Mouse (Mus musculus): ENCODE results near the gene Fyttd1. TPM values are rescaled to one million over a fixed set of nuclear protein-coding genes. Genes with fewer than 3 reads are reported as not detected.
"Not testable (repeated sequence)": the region's sequence is repeated elsewhere in the genome, so short reads cannot be mapped to it uniquely, and the experiment has no call there.

Gene Fyttd1
- total RNA-seq, 1 experiment from 2014 or later = 99.8 TPM

GRCm38 (mm10) chr16:32878972-32879926, 1.9 kb downstream of the Fyttd1 start:
- peak; percentile 26 for DNase-seq

- DNase-seq = no peak
Observed at GRCm38 (mm10) chr16:32881538-32881937, 4.2 kb downstream of the Fyttd1 start.

- DNase-seq = no peak
Observed at GRCm38 (mm10) chr16:32887996-32888395, 10.7 kb downstream of the Fyttd1 start.

GRCm38 (mm10) chr16:32889881-32890280, 12.6 kb downstream of the Fyttd1 start:
- DNase-seq = no peak

GRCm38 (mm10) chr16:32896126-32896525, 18.8 kb downstream of the Fyttd1 start:
- no peak for DNase-seq

- DNase-seq = no peak
Observed at GRCm38 (mm10) chr16:32901360-32902050, 24.2 kb downstream of the Fyttd1 start.

- DNase-seq = no peak
Observed at GRCm38 (mm10) chr16:32902051-32902428, 24.7 kb downstream of the Fyttd1 start.

GRCm38 (mm10) chr16:32906186-32906585, 28.9 kb downstream of the Fyttd1 start:
- DNase-seq = no peak

- peak; percentile 72 for DNase-seq
Observed at GRCm38 (mm10) chr16:32906727-32907126, 29.4 kb downstream of the Fyttd1 start.

GRCm38 (mm10) chr16:32913212-32913611, 35.9 kb downstream of the Fyttd1 start:
- DNase-seq = no peak

- peak; percentile 99 for DNase-seq
Observed at GRCm38 (mm10) chr16:32913937-32914881, 36.9 kb downstream of the Fyttd1 start, which contains the start of gene Lrch3. Gene Lrch3, plus strand, starts transcription at chr16:32914100.

- DNase-seq = no peak
Observed at GRCm38 (mm10) chr16:32915292-32916068, 38.2 kb downstream of the Fyttd1 start.

- not testable (repeated sequence) for DNase-seq
Observed at GRCm38 (mm10) chr16:32926629-32927028, 49.3 kb downstream of the Fyttd1 start.

GRCm38 (mm10) chr16:32927044-32927443, 49.7 kb downstream of the Fyttd1 start:
- DNase-seq = no peak

- DNase-seq = no peak
Observed at GRCm38 (mm10) chr16:32929918-32930317, 52.6 kb downstream of the Fyttd1 start.

- DNase-seq = no peak
Observed at GRCm38 (mm10) chr16:32934470-32934869, 57.2 kb downstream of the Fyttd1 start.

- DNase-seq = no peak
Observed at GRCm38 (mm10) chr16:32935088-32935487, 57.8 kb downstream of the Fyttd1 start.

GRCm38 (mm10) chr16:32937358-32937757, 60.1 kb downstream of the Fyttd1 start:
- no peak for DNase-seq

GRCm38 (mm10) chr16:32939301-32939700, 62.0 kb downstream of the Fyttd1 start:
- peak; percentile 63 for DNase-seq

GRCm38 (mm10) chr16:32939716-32940115, 62.4 kb downstream of the Fyttd1 start:
- peak; percentile 12 for DNase-seq

- not testable (repeated sequence) for DNase-seq
Observed at GRCm38 (mm10) chr16:32941226-32941625, 63.9 kb downstream of the Fyttd1 start.
